8 mouse cellular contexts compared by ENCODE assay signal in genomic region chr7:62346269-62346668, GRCm38 (mm10). TPM values are rescaled to one million over a fixed set of nuclear protein-coding genes. Genes with fewer than 3 reads are reported as not detected.
DNase-seq lines count a peak whose midpoint lies in the region; ATAC-seq lines count a peak whose summit lies in the region.

Gene Ndn, plus strand, starts transcription at chr7:62346569.

- DNase-seq in gastrocnemius, postnatal 14 days = no peak
- no peak for DNase-seq in gastrocnemius, adult 18-20 months (ENCODE audit: low spot score)
- DNase-seq in urinary bladder, adult 2 months (ENCODE audit: low spot score) = no peak
- no peak for DNase-seq in urinary bladder, adult 18-20 months (ENCODE audit: low spot score in 2 of 2)
- DNase-seq in left cerebral cortex, postnatal 14 days (ENCODE audit: low spot score in 2 of 2) = no peak
- DNase-seq in T-cell, adult 2 months (ENCODE audit: low spot score) = no peak
- no peak for DNase-seq in kidney, postnatal 25 days

- intact Hi-C loops in gastrocnemius, postnatal 14 days (cut with DNase I; ENCODE audit: low total_unique reads) = no loop called here
- intact Hi-C loops in left cerebral cortex, postnatal 14 days (cut with DNase I) = no loop called here

- no peak for ATAC-seq in megakaryocyte-erythroid progenitor cell, adult 5-6 weeks (replicated peaks; ENCODE audit: low FRiP score, low TSS enrichment, poor library complexity, severe bottlenecking)

RNA-seq across cellular contexts. Expression of gene Ndn, which starts in this region (rescaled TPM):
- 10 to 100 TPM; 20.3 to 24.4 TPM for total RNA-seq in gastrocnemius, postnatal 14 days (2021)
- total RNA-seq in gastrocnemius, adult 18-20 months (2021) = 1 to 10 TPM; 2.2 to 2.8 TPM
- 25.3 and 26.3 TPM in 2 replicates for polyA plus RNA-seq in urinary bladder, adult 2 months (2012; rRNA removed)
- 100 to 1,000 TPM; 137 to 166 TPM for total RNA-seq in left cerebral cortex, postnatal 14 days (2021)
- 0.35 TPM in 1 of 2 replicates, not detected in the other for total RNA-seq in megakaryocyte-erythroid progenitor cell, adult 5-6 weeks (2014; fragmentation: Nextera tagmentation)
- total RNA-seq in megakaryocyte-erythroid progenitor cell, adult 5-6 weeks (2017) = not detected in 2 replicates

Comparison
In these comparisons a context has a peak if more than half of its experiments do, and no peak if none do; other contexts are left out.
1. RNA of gene Ndn (total RNA-seq): 137 to 166 TPM in left cerebral cortex, postnatal 14 days and 20.3 to 24.4 TPM in gastrocnemius, postnatal 14 days; 2.2 to 2.8 TPM in gastrocnemius, adult 18-20 months and 0.35 TPM in megakaryocyte-erythroid progenitor cell, adult 5-6 weeks; every median in the first group is over 4 times any median in the second.
2. RNA of gene Ndn (total RNA-seq): 137 to 166 TPM in left cerebral cortex, postnatal 14 days; 20.3 to 24.4 TPM in gastrocnemius, postnatal 14 days; every median in the first group is over 4 times any median in the second.